Mouse (Mus musculus): ENCODE results near the gene Palm3. TPM values are rescaled to one million over a fixed set of nuclear protein-coding genes. Genes with fewer than 3 reads are reported as not detected.

Gene Palm3
- polyA plus RNA-seq, 1 experiment from 2014 or later = 3.4 TPM

DNA sequence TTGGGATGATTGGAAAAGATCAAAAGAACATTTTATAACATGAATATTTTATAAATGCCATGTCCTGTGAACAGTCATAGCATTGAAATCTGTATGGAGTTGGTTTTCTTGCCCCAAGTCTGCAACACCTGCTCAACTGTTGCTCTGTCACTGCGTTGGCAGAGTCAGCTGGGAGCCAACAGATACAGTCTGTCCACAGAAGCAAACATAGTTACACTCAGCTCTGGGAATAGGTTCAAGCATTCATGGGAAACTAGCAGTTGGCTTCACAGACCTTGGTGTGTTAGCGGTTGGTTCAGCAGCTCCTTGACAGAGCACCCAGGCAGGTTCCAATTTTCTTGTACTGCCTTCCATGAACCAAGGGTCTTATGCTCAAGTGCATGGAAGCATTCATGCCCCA lies 49.4 kb downstream of the Palm3 start:
- peaks cover 13% of the 10 kb centered on the region for H3K36me3 ChIP-seq
- H3K9ac ChIP-seq (replicated peaks) = no peak overlapping the region
- no peak for ATAC-seq
- H3K27ac ChIP-seq = no peak overlapping the region
- no peaks in the 10 kb centered on the region for H3K9me3 ChIP-seq
- 89% methylated on average over 2 of the region's 2 CpGs for WGBS
- peaks cover 67% of the 10 kb centered on the region for H3K4me1 ChIP-seq (replicated peaks)
- no peak overlapping the region for H3K4me2 ChIP-seq (replicated peaks)
- no peaks in the 10 kb centered on the region for H3K27me3 ChIP-seq
- H3K4me3 ChIP-seq (replicated peaks) = no peak overlapping the region

DNA sequence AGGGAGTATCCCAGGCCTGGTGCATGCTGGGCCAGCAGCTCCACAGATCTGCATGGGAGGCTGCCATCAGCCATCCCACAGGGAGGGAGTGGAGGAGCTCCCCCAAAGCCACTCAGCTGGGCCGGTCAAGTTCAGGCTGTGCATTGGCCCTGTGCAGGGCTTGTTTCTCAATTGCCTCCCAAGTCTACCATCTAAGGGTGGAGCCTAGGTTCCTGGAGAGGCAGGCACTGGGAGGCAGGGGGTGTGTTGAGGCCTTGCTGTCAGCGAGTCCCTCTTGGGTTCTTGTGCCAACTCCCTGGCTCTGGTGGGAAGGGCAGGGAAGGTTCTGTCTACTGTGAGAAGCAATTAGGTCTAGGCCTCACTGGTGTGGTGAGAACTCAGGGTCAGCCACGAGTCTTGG lies 50.6 kb downstream of the Palm3 start:
- WGBS = 76% methylated on average over 3 of the region's 3 CpGs
- no peak overlapping the region for H3K27ac ChIP-seq
- peaks cover 63% of the 10 kb centered on the region for H3K4me1 ChIP-seq (replicated peaks)
- no peak overlapping the region for H3K4me3 ChIP-seq (replicated peaks)
- no peak overlapping the region for H3K4me2 ChIP-seq (replicated peaks)
- no peak overlapping the region for H3K9ac ChIP-seq (replicated peaks)
- H3K36me3 ChIP-seq = peaks cover 26% of the 10 kb centered on the region
- no peak for ATAC-seq
- no peaks in the 10 kb centered on the region for H3K27me3 ChIP-seq
- H3K9me3 ChIP-seq = no peaks in the 10 kb centered on the region

DNA sequence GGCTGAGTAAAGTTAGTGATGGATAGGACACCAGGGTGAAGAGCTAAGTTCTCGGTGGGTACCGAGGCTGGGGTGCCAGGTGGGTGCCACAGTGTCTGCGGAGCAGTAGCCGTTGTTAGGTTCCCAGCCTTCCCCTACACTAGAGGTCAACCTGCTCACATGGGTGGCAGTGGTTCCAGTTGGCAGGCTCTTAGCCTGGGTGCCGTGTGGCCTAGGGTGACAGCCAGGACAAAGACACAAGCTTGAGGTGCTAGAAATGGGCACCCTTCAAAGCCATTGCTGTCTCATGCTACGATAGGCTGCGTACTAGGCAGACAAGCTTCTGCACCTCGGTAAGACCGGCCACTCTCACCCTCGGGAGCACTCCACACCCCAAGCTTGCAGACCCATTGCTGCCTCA lies 51.0 kb downstream of the Palm3 start:
- WGBS = 86% methylated on average over 10 of the region's 10 CpGs
- Histone ChIP-seq H3K4me3 (replicated peaks) (no peak overlapping the region), H3K27me3 (no peaks in the 10 kb centered on the region), H3K4me1 (replicated peaks) (peaks cover 63% of the 10 kb centered on the region), H3K9ac (replicated peaks) (0 out of 2 replicates have a peak overlapping the region, but pooled peaks have one; percentile 46), H3K9me3 (no peaks in the 10 kb centered on the region), H3K36me3 (peaks cover 30% of the 10 kb centered on the region), H3K27ac (peak overlapping the region; percentile 49; the same call in 1 of the 2 replicates), H3K4me2 (replicated peaks) (no peak overlapping the region)
- no peak for ATAC-seq

DNA sequence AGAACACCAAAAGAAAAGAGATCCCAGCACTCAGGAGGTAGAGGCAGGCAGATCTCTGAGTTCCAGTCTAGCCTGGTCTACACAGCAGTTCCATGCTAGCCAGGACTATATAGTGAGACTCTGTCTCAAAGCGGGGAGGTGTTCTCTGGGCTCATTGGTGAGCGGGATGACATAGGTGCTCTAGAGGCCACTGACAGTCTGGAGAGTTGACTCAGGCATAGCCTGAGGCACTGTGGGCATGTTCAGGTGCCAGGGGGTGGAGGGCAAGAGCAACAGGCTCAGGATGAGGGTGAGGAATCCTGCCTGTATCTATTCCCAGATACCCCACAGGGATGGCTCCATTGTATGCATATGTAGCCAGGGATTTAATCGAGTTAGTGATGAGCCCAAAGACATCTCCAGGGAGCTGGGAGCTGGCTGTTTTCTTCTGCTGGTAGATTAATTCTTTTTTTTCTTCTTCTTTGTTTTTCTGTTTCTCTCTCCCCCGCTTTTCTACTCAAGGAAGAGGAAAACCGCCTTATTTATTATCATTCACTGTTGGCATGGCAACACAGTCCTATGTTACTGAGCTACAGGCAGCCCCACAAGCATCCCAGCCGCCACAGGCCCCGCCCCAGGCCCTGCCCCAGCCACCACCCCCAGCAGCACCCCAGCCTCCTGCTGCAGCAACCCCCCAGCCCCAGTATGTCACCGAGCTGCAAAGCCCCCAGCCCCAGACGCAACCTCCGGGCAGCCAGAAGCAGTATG lies 52.1 kb downstream of the Palm3 start:
- Histone ChIP-seq H3K4me2 (replicated peaks) (no peak overlapping the region; the same call in 1 of the 2 replicates), H3K4me1 (replicated peaks) (peaks cover 52% of the 10 kb centered on the region)
- peak; percentile 56 for ATAC-seq

DNA sequence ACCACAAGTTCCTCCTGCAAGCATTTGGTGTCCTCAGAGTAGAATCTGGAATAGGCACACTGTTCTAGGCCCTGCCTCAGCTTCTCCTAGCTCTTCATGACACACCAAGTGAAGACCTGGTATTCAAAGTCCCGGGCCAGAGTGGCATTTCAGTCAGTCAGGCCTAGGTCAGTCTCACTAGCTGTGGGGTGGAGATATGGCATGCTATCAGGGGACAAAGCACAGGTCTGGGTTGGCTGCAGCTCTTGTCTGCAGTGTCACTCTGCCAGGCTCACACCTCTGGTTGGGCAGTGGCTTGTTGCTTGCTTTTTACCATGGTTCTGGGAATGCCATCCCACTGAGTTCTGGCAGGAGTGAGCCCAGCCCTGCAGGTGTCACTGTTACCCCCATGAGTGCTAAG lies 55.1 kb downstream of the Palm3 start:
- H3K27ac ChIP-seq = no peak overlapping the region
- H3K4me1 ChIP-seq (replicated peaks) = peaks cover 32% of the 10 kb centered on the region
- H3K9ac ChIP-seq (replicated peaks) = no peak overlapping the region
- 91% methylated on average over 1 of the region's 1 CpGs for WGBS
- H3K9me3 ChIP-seq = no peaks in the 10 kb centered on the region
- no peak overlapping the region for H3K4me2 ChIP-seq (replicated peaks)
- no peak for ATAC-seq
- no peaks in the 10 kb centered on the region for H3K27me3 ChIP-seq
- H3K36me3 ChIP-seq = peaks cover 60% of the 10 kb centered on the region
- no peak overlapping the region for H3K4me3 ChIP-seq (replicated peaks)

More for the DNA sequence above, 52.1 kb downstream of the Palm3 start:
- no peak overlapping the region for H3K4me3 ChIP-seq (replicated peaks)
- H3K27ac ChIP-seq = peak overlapping the region; percentile 49
- 39% methylated on average over 9 of the region's 10 CpGs for WGBS
- no peaks in the 10 kb centered on the region for H3K9me3 ChIP-seq
- H3K9ac ChIP-seq (replicated peaks) = peak overlapping the region; percentile 46
- H3K36me3 ChIP-seq = peaks cover 36% of the 10 kb centered on the region
- H3K27me3 ChIP-seq = no peaks in the 10 kb centered on the region

DNA sequence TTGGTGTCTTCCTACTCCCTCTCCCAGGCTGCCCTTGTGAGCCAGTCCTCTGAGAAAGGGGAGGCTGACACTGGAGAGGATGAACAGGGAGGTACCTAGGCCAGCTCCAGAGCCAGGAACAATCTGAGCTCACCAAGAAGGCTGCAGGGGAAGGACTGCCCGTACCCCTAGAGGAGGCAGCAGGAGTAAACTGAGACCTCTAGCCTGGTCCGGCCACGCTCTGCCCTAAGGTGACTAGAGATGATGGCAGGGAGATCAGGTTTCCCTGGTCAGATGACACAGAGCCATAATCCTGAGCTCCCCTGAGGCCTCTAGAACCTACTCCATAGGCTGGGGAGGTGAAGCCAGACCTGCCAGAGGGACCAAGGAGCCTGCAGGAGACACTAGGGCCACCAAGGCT lies 55.6 kb downstream of the Palm3 start:
- WGBS = 91% methylated on average over 3 of the region's 3 CpGs
- ATAC-seq = no peak
- H3K4me1 ChIP-seq (replicated peaks) = peaks cover 30% of the 10 kb centered on the region
- no peak overlapping the region for H3K27ac ChIP-seq
- H3K4me2 ChIP-seq (replicated peaks) = no peak overlapping the region
- H3K9ac ChIP-seq (replicated peaks) = no peak overlapping the region
- no peak overlapping the region for H3K4me3 ChIP-seq (replicated peaks)
- peaks cover 63% of the 10 kb centered on the region for H3K36me3 ChIP-seq
- H3K9me3 ChIP-seq = no peaks in the 10 kb centered on the region
- H3K27me3 ChIP-seq = no peaks in the 10 kb centered on the region

DNA sequence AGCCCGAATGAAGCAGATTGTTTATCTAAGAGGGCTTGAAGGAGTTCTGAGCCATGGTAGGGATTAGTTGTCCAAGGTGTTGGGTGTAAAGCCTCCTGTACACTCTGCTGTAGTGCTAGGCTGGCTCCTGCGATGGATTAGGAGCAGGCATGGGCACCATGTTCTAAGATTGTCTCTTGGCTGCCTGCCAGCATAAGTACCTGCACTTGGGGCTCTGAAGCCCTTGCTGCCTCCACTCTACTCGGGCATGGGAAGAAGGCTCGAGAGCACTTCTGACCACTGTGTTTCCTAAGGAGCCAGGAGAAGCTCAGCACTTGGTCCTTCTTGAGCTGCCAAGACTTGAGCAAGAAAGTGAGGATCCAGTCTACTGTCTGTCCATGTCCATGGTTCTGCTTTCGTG lies 57.9 kb downstream of the Palm3 start:
- Histone ChIP-seq H3K36me3 (peaks cover 86% of the 10 kb centered on the region), H3K27ac (no peak overlapping the region)
- no peak for ATAC-seq

More for the DNA sequence above, 57.9 kb downstream of the Palm3 start:
- Histone ChIP-seq H3K9ac (replicated peaks) (no peak overlapping the region), H3K4me1 (replicated peaks) (peaks cover 15% of the 10 kb centered on the region), H3K4me3 (replicated peaks) (no peak overlapping the region), H3K27me3 (no peaks in the 10 kb centered on the region), H3K4me2 (replicated peaks) (no peak overlapping the region), H3K9me3 (no peaks in the 10 kb centered on the region)
- WGBS = 85% methylated on average over 5 of the region's 5 CpGs

MicroRNA genes within 50 kb of the gene (microRNA counts, 519-probe panel; counts per million panel counts)
- 110 counts per million, percentile 56 among the panel's probes with 10 or more counts for microRNA mmu-miR-1199

Small RNA genes within 50 kb of the gene (microRNA-seq; reads per million reads assigned to microRNA genes)
- gene Mir1199 (not detected), gene Mir8111 (1.4 reads per million)

Other genes with a start within 250 kb of the Palm3 start
- 45.1 and 46.1 TPM in 2 replicates for gene Adgrl1, start 121.4 kb upstream of the Palm3 start, polyA plus RNA-seq (2015; fragmentation: Nextera tagmentation; extraction: Ambion mirVana)
- 0.70 and 0.94 TPM in 2 replicates for gene Gm10644, start 66.3 kb upstream of the Palm3 start, polyA plus RNA-seq (2015; fragmentation: Nextera tagmentation; extraction: Ambion mirVana)
- gene Asf1b, start 66.0 kb upstream of the Palm3 start, polyA plus RNA-seq (2015; fragmentation: Nextera tagmentation; extraction: Ambion mirVana) = 25.0 and 25.7 TPM in 2 replicates
- 177 and 189 TPM in 2 replicates for gene Prkaca, start 48.5 kb upstream of the Palm3 start, polyA plus RNA-seq (2015; fragmentation: Nextera tagmentation; extraction: Ambion mirVana)
- 7.7 and 8.7 TPM in 2 replicates for gene Samd1, start 23.8 kb upstream of the Palm3 start, polyA plus RNA-seq (2015; fragmentation: Nextera tagmentation; extraction: Ambion mirVana)
- 0.26 and 0.89 TPM in 2 replicates for gene 1700067K01Rik, start 20.0 kb upstream of the Palm3 start, polyA plus RNA-seq (2015; fragmentation: Nextera tagmentation; extraction: Ambion mirVana)
- gene 2210011C24Rik, start 9.3 kb upstream of the Palm3 start, polyA plus RNA-seq (2015; fragmentation: Nextera tagmentation; extraction: Ambion mirVana) = 0.19 TPM in 1 of 2 replicates, not detected in the other
- gene Il27ra, start 21.1 kb downstream of the Palm3 start, polyA plus RNA-seq (2015; fragmentation: Nextera tagmentation; extraction: Ambion mirVana) = 0.23 and 0.26 TPM in 2 replicates
- not detected in 2 replicates for gene Rln3, start 23.5 kb downstream of the Palm3 start, polyA plus RNA-seq (2015; fragmentation: Nextera tagmentation; extraction: Ambion mirVana)
- 1.8 and 2.1 TPM in 2 replicates for gene Gm10643, start 43.7 kb downstream of the Palm3 start, polyA plus RNA-seq (2015; fragmentation: Nextera tagmentation; extraction: Ambion mirVana)
- gene Rfx1, start 45.4 kb downstream of the Palm3 start, polyA plus RNA-seq (2015; fragmentation: Nextera tagmentation; extraction: Ambion mirVana) = 9.8 and 10.0 TPM in 2 replicates
- 21.0 and 23.3 TPM in 2 replicates for gene Dcaf15, start 83.3 kb downstream of the Palm3 start, polyA plus RNA-seq (2015; fragmentation: Nextera tagmentation; extraction: Ambion mirVana)
- 0.44 and 0.57 TPM in 2 replicates for gene Podnl1, start 104.5 kb downstream of the Palm3 start, polyA plus RNA-seq (2015; fragmentation: Nextera tagmentation; extraction: Ambion mirVana)
- gene Cc2d1a, start 126.5 kb downstream of the Palm3 start, polyA plus RNA-seq (2015; fragmentation: Nextera tagmentation; extraction: Ambion mirVana) = 24.5 and 24.7 TPM in 2 replicates
- 2.3 and 2.7 TPM in 2 replicates for gene 4930432K21Rik, start 126.6 kb downstream of the Palm3 start, polyA plus RNA-seq (2015; fragmentation: Nextera tagmentation; extraction: Ambion mirVana)
- gene Nanos3, start 163.7 kb downstream of the Palm3 start, polyA plus RNA-seq (2015; fragmentation: Nextera tagmentation; extraction: Ambion mirVana) = 8.8 and 11.6 TPM in 2 replicates
- gene Zswim4, start 215.6 kb downstream of the Palm3 start, polyA plus RNA-seq (2015; fragmentation: Nextera tagmentation; extraction: Ambion mirVana) = 44.9 and 47.4 TPM in 2 replicates
- gene D8Ertd738e, start 228.2 kb downstream of the Palm3 start, polyA plus RNA-seq (2015; fragmentation: Nextera tagmentation; extraction: Ambion mirVana) = 261 and 273 TPM in 2 replicates
- gene Mri1, start 235.9 kb downstream of the Palm3 start, polyA plus RNA-seq (2015; fragmentation: Nextera tagmentation; extraction: Ambion mirVana) = 49.7 and 57.5 TPM in 2 replicates
- gene Ccdc130, start 248.9 kb downstream of the Palm3 start, polyA plus RNA-seq (2015; fragmentation: Nextera tagmentation; extraction: Ambion mirVana) = 22.3 and 24.0 TPM in 2 replicates

Data from midbrain, embryonic 13.5 days (tissue).